Mouse (Mus musculus) left cerebral cortex, postnatal 10 days (tissue): Measurements from ENCODE around the gene Themis3. TPM values are rescaled to one million over a fixed set of nuclear protein-coding genes. Genes with fewer than 3 reads are reported as not detected.

Source experiments
- DNase-seq, 2 experiments: peaks; one replicate each; pipeline ENCODE4 v3.0.0; 2021 to 2022; ENCODE audit warnings: low spot score in 2 of 2, mixed read lengths in 1 of 2; ENCODE audit errors: extremely low spot score in 1 of 2
- intact Hi-C: fragments of 180-260 bp; cut with DNase I; formaldehyde crosslinking; loops from one replicate; pipeline ENCODE4 v1.15.1; 2025
- total RNA-seq, 2 experiments: library from RNA; stranded (reverse); gene quantifications; 2 replicates each; pipeline ENCODE4 v1.2.3; 2021

The Themis3 gene
- under 1 TPM in 1 of 2 experiments, not detected in 1; 0.17 TPM for total RNA-seq

GRCm38 (mm10) chr17:66594435-66594834 lies at the start of gene Themis3:
Themis3 (minus strand) TSS chr17:66594621.
- intact Hi-C loops = no loop called here
- no peak for DNase-seq

- intact Hi-C loops = no loop called here
These were observed 43.7 kb upstream of the Themis3 start for GRCm38 (mm10) chr17:66637951-66638722.

GRCm38 (mm10) chr17:66619996-66620656 lies 25.7 kb upstream of the Themis3 start:
- intact Hi-C loops = no loop called here
- DNase-seq = no peak

More at GRCm38 (mm10) chr17:66637951-66638722, 43.7 kb upstream of the Themis3 start:
- DNase-seq = no peak

GRCm38 (mm10) chr17:66619255-66619826 lies 24.9 kb upstream of the Themis3 start:
- intact Hi-C loops = no loop called here

GRCm38 (mm10) chr17:66610032-66610431 lies 15.6 kb upstream of the Themis3 start:
- intact Hi-C loops = no loop called here
- no peak for DNase-seq

More at GRCm38 (mm10) chr17:66619255-66619826, 24.9 kb upstream of the Themis3 start:
- DNase-seq = no peak

GRCm38 (mm10) chr17:66604931-66605330 lies 10.5 kb upstream of the Themis3 start:
- no peak for DNase-seq
- intact Hi-C loops = no loop called here

- intact Hi-C loops = no loop called here
- DNase-seq = no peak
These were observed 6.8 kb upstream of the Themis3 start for GRCm38 (mm10) chr17:66601171-66601570.

GRCm38 (mm10) chr17:66595867-66596266 lies 1.4 kb upstream of the Themis3 start:
- intact Hi-C loops = no loop called here
- DNase-seq = no peak

- intact Hi-C loops = no loop called here
- DNase-seq = no peak
These were observed 835 bp upstream of the Themis3 start for GRCm38 (mm10) chr17:66595256-66595655.

- intact Hi-C loops = no loop called here
- peak in 1 of 2 experiments; percentile 23 for DNase-seq
These were observed 3.9 kb downstream of the Themis3 start for GRCm38 (mm10) chr17:66590353-66591075.

GRCm38 (mm10) chr17:66589864-66590263 lies 4.6 kb downstream of the Themis3 start:
- DNase-seq = no peak
- intact Hi-C loops = loop anchor here (10.0 kb wide), 1 partner anchor 1075 kb away; no protein-coding TSS in a partner anchor

- DNase-seq = no peak
- intact Hi-C loops = loop anchor here (10.0 kb wide), 1 partner anchor 1078 kb away; no protein-coding TSS in a partner anchor
These were observed 7.7 kb downstream of the Themis3 start for GRCm38 (mm10) chr17:66586741-66587140.

GRCm38 (mm10) chr17:66586078-66586477 lies 8.3 kb downstream of the Themis3 start:
- intact Hi-C loops = loop anchor here (10.0 kb wide), 1 partner anchor 1079 kb away; no protein-coding TSS in a partner anchor
- DNase-seq = no peak

- intact Hi-C loops = loop anchor here (10.0 kb wide), 1 partner anchor 1084 kb away; no protein-coding TSS in a partner anchor
These were observed 13.4 kb downstream of the Themis3 start for GRCm38 (mm10) chr17:66580990-66581389.

GRCm38 (mm10) chr17:66578007-66578406 lies 16.4 kb downstream of the Themis3 start:
- peak; percentile 41 to 61 for DNase-seq
- intact Hi-C loops = loop anchor here (5.0 kb wide), 1 partner anchor 1009 kb away; no protein-coding TSS in a partner anchor

More at GRCm38 (mm10) chr17:66580990-66581389, 13.4 kb downstream of the Themis3 start:
- DNase-seq = no peak

- no peak for DNase-seq
- intact Hi-C loops = loop anchor here (5.0 kb wide), 1 partner anchor 1010 kb away; no protein-coding TSS in a partner anchor
These were observed 16.9 kb downstream of the Themis3 start for GRCm38 (mm10) chr17:66577507-66577906.

- intact Hi-C loops = no loop called here
- no peak for DNase-seq
These were observed 21.8 kb downstream of the Themis3 start for GRCm38 (mm10) chr17:66572677-66573060.

GRCm38 (mm10) chr17:66571860-66572676 lies 22.4 kb downstream of the Themis3 start:
- intact Hi-C loops = no loop called here
- DNase-seq = no peak
